Mouse (Mus musculus): ENCODE measurements at regions not wholly inside any gene's neighbourhood (a gene's known extent, or its start where the extent isn't known, plus 50 kb on each side); places are given as distances from the start of the nearest gene placed in this dataset.

- in situ Hi-C loops (cut with MboI, MseI): no loop called here
Measured at GRCm38 (mm10) chr8:25392766-25393166, 568.6 kb upstream of the Adam5 start.

DNA sequence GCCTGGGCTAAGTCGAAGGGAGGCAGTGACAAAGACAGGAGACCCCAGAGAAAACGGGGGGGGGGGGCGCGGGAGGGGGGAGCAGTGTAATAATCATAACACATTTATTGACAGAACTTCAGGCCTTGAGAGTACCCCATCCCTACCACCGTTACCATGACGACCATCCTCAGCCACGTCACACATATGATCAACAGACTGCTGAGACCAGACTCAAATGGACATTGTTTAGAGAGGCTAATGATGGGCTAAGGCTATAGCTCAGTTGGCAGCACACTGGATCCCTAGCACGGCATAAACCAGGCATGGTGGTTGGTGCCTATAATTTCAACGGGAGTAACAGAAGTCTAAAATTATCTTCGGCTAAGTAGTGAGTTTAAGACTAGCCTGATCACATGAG lies 565.8 kb upstream of the Adam5 start:
- in situ Hi-C loops (cut with MboI, MseI): no loop called here

DNA sequence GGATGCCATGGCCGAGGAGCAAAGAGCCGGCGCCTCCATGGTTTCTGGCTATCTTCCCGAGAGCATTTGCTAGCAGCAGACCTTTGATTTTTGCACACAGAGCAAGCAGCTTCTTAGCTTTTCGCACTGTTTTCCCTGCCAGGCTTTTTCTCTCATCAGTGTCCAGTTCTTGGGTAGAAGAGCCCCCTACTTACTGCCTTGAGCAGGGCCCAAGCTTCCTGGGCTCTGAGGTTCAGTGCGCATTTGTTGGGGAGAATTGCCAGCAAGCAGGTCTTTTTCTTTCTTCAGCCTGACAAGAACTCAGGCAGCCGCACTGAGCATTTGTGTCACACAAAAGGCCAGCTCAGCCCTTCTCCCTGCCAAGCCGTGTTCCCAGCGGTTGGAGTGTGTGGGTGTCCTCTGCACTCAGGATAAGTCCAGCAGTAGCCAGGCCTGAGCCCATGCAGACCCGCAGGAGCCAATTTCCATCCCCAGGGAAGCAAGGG lies 565.2 kb upstream of the Adam5 start:
- in situ Hi-C loops (cut with MboI, MseI): no loop called here

DNA sequence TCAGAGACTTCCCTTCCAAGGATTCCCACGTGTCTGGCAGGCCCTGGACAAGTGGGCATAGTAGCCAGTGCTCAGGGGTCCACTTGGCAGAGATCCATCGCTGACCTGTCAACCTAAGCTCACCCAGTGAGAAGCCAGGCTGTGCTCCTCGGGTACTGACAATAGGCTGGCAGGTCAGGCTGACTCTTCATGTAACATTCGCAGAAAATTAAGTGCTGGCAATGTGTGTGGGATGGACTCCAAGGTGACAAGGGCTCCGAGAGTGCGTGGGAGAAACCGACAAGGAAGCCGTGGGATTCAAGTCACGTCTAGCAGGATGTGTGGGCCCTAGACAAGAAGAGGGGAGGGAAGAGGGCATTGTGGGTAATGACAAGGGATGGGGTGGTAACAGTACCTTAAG lies 564.6 kb upstream of the Adam5 start:
- in situ Hi-C loops (cut with MboI, MseI): no loop called here

DNA sequence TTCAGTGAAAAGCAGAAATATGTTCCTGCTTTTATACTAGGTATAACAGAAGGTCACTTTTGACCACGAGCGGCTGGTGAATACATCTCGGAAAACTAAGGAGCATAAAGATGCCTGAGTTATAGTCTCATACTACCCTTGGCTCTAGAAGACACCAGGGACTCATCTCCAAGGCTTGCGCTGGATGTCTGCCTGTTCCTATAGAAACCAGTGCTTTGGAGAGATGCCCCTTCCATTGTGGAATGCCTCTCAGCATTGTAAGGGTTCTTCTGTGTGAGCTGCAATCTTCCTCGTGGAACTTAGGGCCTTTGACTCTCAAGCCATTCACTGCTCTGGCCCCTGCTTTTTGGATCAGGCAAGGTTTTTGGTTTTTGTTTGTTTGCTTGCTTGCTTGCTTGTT lies 561.0 kb upstream of the Adam5 start:
- in situ Hi-C loops (cut with MboI, MseI): no loop called here

- in situ Hi-C loops (cut with MboI, MseI): no loop called here
Measured at GRCm38 (mm10) chr8:25384591-25384990, 560.4 kb upstream of the Adam5 start.

DNA sequence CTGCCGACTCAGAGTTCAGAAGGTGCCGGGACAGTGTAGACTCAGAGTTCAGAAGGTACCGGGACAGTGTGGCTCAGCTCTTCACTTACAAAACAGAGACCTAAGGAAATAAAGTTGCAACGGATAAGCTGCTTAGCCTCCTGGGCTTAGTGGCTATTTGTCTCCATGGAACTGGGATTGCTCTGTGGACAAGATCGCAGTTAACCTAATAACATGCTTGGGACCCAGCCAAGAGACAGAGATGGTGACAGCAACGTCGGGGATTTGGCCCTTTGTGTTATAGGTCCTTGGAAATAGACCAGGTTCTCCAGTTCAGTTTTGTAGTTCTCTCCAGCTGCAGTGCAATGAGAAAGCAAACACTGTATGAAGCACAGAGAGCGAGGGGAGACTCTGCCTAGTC lies 549.1 kb upstream of the Adam5 start:
- in situ Hi-C loops (cut with MboI, MseI): no loop called here

DNA sequence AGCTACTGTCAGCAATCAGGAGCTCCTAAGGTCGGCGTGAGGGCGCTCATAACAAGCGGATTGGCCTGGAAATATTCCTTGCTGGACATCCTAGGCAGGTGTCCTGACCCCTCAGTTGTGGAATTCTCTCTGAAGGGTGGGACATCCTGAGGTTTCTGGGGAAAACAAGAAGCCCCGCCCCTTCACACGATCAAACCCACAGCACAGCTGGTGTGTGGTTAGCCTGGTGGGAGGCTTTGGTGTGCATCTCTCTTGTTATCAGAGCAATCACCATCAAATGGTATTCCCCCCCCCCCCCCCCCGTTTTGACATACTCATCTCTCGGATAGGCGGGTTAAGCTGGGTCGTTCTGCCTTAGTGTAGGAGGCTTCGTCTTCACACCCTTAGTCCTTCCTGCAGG lies 546.8 kb upstream of the Adam5 start:
- in situ Hi-C loops (cut with MboI, MseI): no loop called here

GRCm38 (mm10) chr8:25369331-25369730 lies 545.2 kb upstream of the Adam5 start:
- in situ Hi-C loops (cut with MboI, MseI): no loop called here

DNA sequence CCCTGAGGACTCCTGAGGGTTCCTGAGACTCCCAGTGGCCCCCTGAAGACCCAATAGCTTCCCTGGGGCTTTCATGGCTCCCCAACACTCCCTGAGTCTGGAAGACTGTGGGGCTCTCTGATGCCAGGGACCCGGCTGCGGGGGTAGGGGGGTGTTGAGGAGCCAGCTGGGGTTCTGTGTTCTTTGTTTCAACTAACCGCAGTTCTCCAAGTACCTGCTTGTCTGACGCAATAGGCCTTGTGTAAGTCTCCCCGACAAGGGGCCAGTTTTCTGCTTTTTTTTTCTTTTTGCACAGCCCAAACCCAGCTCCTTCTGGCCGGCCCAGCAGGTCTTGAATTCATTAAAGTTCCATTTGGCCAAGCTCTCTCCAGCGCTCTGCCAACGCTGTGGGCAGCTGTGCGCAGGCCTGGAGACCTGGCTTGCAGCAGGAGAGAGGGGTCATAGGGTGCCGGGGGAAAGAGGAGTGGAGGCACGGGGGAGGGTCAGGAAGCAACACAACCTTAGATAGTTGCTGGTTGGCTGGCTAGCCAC lies 544.5 kb upstream of the Adam5 start:
- in situ Hi-C loops (cut with MboI, MseI): no loop called here

- in situ Hi-C loops (cut with MboI, MseI): no loop called here
Measured at GRCm38 (mm10) chr8:25367806-25368549, 543.8 kb upstream of the Adam5 start.

GRCm38 (mm10) chr8:25366181-25366580 lies 542.0 kb upstream of the Adam5 start:
- in situ Hi-C loops (cut with MboI, MseI): no loop called here

DNA sequence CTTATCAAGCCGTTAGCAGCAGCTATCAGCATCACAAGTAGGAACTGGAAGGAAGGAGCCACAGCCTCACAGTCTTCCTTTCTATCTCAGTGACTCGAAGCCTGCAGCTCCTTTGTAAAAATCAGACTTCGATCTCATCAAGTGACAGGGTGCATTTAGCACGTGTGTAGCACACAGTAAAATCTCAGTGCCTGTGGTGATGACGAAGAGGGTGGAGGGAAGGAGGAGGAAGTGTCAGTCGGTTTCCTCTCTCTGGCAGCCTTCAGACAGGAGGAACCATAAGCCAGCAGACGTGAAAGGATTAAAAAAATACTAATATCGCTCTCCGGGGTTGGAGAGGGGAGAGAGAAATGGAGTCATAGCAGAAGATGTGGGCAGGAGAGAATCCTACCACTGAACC lies 538.5 kb upstream of the Adam5 start:
- in situ Hi-C loops (cut with MboI, MseI): no loop called here

GRCm38 (mm10) chr8:25362146-25362545 lies 538.0 kb upstream of the Adam5 start:
- in situ Hi-C loops (cut with MboI, MseI): no loop called here

- in situ Hi-C loops (cut with MboI, MseI): no loop called here
Measured at GRCm38 (mm10) chr8:25361420-25361819, 537.3 kb upstream of the Adam5 start.

DNA sequence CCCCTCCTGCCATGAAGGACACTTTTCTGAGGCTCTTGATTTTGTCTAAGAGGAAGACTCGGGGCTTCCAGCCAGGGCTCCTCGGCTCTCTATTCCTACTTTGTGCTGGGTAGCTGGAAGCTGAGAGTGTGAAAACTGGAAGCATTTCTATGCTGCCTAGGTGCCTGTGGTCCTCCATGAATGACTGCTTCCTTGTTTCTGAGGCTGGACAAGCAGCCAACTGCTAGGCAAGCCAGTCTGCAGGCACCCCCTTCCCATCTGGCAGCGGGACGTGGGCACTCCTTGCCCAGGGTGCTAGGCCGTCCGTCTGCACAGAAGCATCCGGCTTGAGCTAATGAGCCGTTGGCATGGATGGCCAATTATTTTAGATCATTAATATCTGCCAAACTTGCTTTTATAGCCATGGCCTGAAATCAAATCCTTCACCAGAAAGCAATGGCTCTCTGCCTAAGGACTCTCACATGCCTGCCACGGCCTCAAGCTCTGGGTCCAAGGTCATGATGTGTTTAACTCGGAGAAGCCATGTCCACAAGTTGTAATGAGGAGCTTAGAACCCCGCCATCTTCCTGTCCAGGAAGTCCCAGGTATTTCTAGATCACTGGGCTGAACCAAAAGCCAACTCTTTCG lies 534.5 kb upstream of the Adam5 start:
- in situ Hi-C loops (cut with MboI, MseI): no loop called here

DNA sequence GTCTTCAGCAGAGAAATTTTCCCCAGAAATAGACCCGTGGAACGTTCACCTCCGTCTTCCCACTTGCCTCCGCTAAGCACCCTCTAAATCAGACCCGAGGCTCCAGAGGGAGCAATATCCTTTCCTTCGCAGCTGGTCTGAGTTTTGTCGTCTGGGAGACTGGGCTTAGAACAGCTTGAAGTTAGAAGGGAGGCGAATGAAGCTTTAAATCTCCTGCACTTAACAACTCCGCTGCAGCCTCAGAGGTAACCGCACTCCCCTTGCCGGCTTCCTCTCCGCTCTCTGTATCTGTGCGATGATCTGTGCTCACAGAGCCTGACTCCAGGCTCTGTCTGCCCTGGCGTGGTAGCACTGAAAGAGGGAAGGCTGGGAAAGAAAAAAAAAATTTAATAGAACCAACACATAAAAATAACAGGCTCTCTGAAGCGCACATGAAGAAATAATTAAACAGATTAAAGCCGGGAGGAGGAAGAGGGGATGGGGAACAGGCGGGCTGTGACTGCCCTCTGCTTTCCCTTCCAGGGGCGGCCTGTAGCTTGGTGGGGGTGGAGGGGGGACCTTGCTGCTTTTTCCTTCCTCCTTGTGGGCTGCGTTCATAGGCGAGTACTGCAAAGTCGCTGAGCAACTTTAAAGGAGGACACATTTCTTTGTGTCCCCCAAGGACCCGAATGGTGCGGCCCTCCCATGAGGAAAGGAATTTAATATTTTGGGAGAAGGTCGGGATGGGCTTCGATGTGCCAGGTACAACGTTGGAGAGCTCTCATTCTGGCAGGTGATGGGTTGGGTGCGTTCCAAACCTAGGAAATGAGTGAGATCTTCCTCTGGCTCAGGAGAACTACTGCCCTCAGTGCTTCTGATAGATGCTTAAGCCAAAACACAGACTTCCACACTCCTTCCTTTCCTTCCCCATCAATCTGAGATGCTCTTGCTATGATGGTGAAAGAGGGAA lies 529.9 kb upstream of the Adam5 start:
- in situ Hi-C loops (cut with MboI, MseI): no loop called here

- in situ Hi-C loops (cut with MboI, MseI): no loop called here
Measured at GRCm38 (mm10) chr8:25353405-25353804, 529.2 kb upstream of the Adam5 start.

GRCm38 (mm10) chr8:25348003-25348683 lies 524.0 kb upstream of the Adam5 start:
- in situ Hi-C loops (cut with MboI, MseI): no loop called here

- in situ Hi-C loops (cut with MboI, MseI): no loop called here
Measured at GRCm38 (mm10) chr8:25343160-25343602, 519.0 kb upstream of the Adam5 start.

GRCm38 (mm10) chr8:25342501-25342900 lies 518.3 kb upstream of the Adam5 start:
- in situ Hi-C loops (cut with MboI, MseI): no loop called here

All from T-helper 1 cell (primary cell).